Mouse (Mus musculus) hindbrain, embryonic 16.5 days (tissue): ENCODE measurements around the gene Tnk2. TPM values are rescaled to one million over a fixed set of nuclear protein-coding genes. Genes with fewer than 3 reads are reported as not detected.

Experiments used
- ATAC-seq: fragments of 200-750 bp; cut with Nextera tagmentation; 2 replicates; pipeline ENCODE4 v1.8.0; 2017; ENCODE audit warnings: moderate TSS enrichment, moderate library complexity
- H3K27ac ChIP-seq: fragments of 300-500 bp; sonication (generic); 2 replicates; pipeline ENCODE4 v1.5.1; 2014; ENCODE audit warnings: low read depth, mild to moderate bottlenecking, control low read depth, low read length, moderate library complexity
- H3K27me3 ChIP-seq: fragments of 300-500 bp; sonication (generic); replicated peaks from 2 replicates; pipeline ENCODE4 v1.6.1; 2014; ENCODE audit warnings: low read length; ENCODE audit not compliant: control insufficient read depth, insufficient read depth
- H3K36me3 ChIP-seq: fragments of 300-500 bp; sonication (generic); 2 replicates; pipeline ENCODE4 v1.6.1; 2014; ENCODE audit warnings: mild to moderate bottlenecking, low read length, moderate library complexity, mixed read lengths; ENCODE audit not compliant: control insufficient read depth, insufficient read depth
- H3K4me1 ChIP-seq: fragments of 300-500 bp; sonication (generic); 2 replicates; pipeline ENCODE4 v1.6.1; 2014; ENCODE audit warnings: low read depth, low read length; ENCODE audit not compliant: control insufficient read depth, insufficient read depth
- H3K4me2 ChIP-seq: fragments of 300-500 bp; sonication (generic); 2 replicates; pipeline ENCODE4 v1.6.1; 2014; ENCODE audit warnings: mild to moderate bottlenecking, low read length, control low read depth, moderate library complexity
- H3K4me3 ChIP-seq: fragments of 300-500 bp; sonication (generic); 2 replicates; pipeline ENCODE4 v1.5.1; 2014; ENCODE audit warnings: mild to moderate bottlenecking, low read length, control low read depth, moderate library complexity
- H3K9ac ChIP-seq: fragments of 300-500 bp; sonication (generic); 2 replicates; pipeline ENCODE4 v1.6.1; 2014; ENCODE audit warnings: low read depth, mild to moderate bottlenecking, control low read depth, low read length, moderate library complexity
- H3K9me3 ChIP-seq: fragments of 300-500 bp; sonication (generic); 2 replicates; pipeline ENCODE4 v1.6.1; 2014; ENCODE audit warnings: mild to moderate bottlenecking, low read length, moderate library complexity; ENCODE audit not compliant: control insufficient read depth
- WGBS: fragments of 180-500 bp; shearing (Covaris S2); extraction: QIAGEN DNeasy Blood & Tissue Kit; methylation state at CpG from one replicate; pipeline ENCODE4 v1.1.7; 2014; 5-methylcytosine and 5-hydroxymethylcytosine counted together
- polyA plus RNA-seq: library from polyadenylated mRNA; unstranded; fragments of >200 nt; fragmentation: Nextera tagmentation; extraction: Ambion mirVana; gene quantifications from 2 replicates; pipeline ENCODE4 v1.2.1, GENCODE M21; 2015

Gene Tnk2
- polyA plus RNA-seq, 1 experiment from 2014 or later = 19.3 TPM

- no peak overlapping the region for H3K9ac ChIP-seq
- ATAC-seq = no peak
- H3K27ac ChIP-seq = no peak overlapping the region
- no peak overlapping the region for H3K4me2 ChIP-seq
- H3K36me3 ChIP-seq = no peaks in the 10 kb centered on the region
- peaks cover 23% of the 10 kb centered on the region for H3K4me1 ChIP-seq
- 94% methylated on average over 4 of the region's 4 CpGs for WGBS
- no peaks in the 10 kb centered on the region for H3K9me3 ChIP-seq
- H3K4me3 ChIP-seq = no peak overlapping the region
- H3K27me3 ChIP-seq = no peaks in the 10 kb centered on the region
Observed at GRCm38 (mm10) chr16:32655534-32655933, 11.9 kb downstream of the Tnk2 start.

- ATAC-seq = no peak
- no peaks in the 10 kb centered on the region for H3K36me3 ChIP-seq
- no peaks in the 10 kb centered on the region for H3K27me3 ChIP-seq
- H3K4me1 ChIP-seq = peaks cover 30% of the 10 kb centered on the region
- WGBS = 84% methylated on average over 8 of the region's 8 CpGs
- H3K27ac ChIP-seq = no peak overlapping the region
- H3K9ac ChIP-seq = no peak overlapping the region
- H3K9me3 ChIP-seq = no peaks in the 10 kb centered on the region
- no peak overlapping the region for H3K4me3 ChIP-seq
- H3K4me2 ChIP-seq = no peak overlapping the region
Observed at GRCm38 (mm10) chr16:32656321-32656720, 12.6 kb downstream of the Tnk2 start.

- no peaks in the 10 kb centered on the region for H3K27me3 ChIP-seq
- no peak overlapping the region for H3K4me3 ChIP-seq
- no peak overlapping the region for H3K27ac ChIP-seq
- WGBS = 72% methylated on average over 8 of the region's 8 CpGs
- no peaks in the 10 kb centered on the region for H3K9me3 ChIP-seq
- H3K9ac ChIP-seq = no peak overlapping the region
- H3K4me2 ChIP-seq = no peak overlapping the region
- H3K4me1 ChIP-seq = peaks cover 35% of the 10 kb centered on the region
- no peaks in the 10 kb centered on the region for H3K36me3 ChIP-seq
- no peak for ATAC-seq
Observed at GRCm38 (mm10) chr16:32656794-32657193, 13.1 kb downstream of the Tnk2 start.

GRCm38 (mm10) chr16:32657498-32658250 lies 14.0 kb downstream of the Tnk2 start:
- Histone ChIP-seq H3K4me3 (no peak overlapping the region), H3K9ac (no peak overlapping the region), H3K9me3 (no peaks in the 10 kb centered on the region), H3K27ac (no peak overlapping the region; the same call in 1 of the 2 replicates), H3K27me3 (no peaks in the 10 kb centered on the region), H3K36me3 (no peaks in the 10 kb centered on the region), H3K4me1 (peaks cover 44% of the 10 kb centered on the region), H3K4me2 (peak overlapping the region; percentile 68)
- no peak for ATAC-seq
- 91% methylated on average over 16 of the region's 16 CpGs for WGBS

- Histone ChIP-seq H3K36me3 (no peaks in the 10 kb centered on the region), H3K9me3 (no peaks in the 10 kb centered on the region), H3K4me1 (peaks cover 47% of the 10 kb centered on the region), H3K27ac (peak overlapping the region; percentile 89), H3K9ac (peak overlapping the region; percentile 66), H3K4me3 (peak overlapping the region; percentile 47), H3K4me2 (peak overlapping the region; percentile 68), H3K27me3 (no peaks in the 10 kb centered on the region)
- peak; percentile 22 for ATAC-seq
- under 1% methylated on average over 17 of the region's 21 CpGs for WGBS
Observed at GRCm38 (mm10) chr16:32658743-32659171, 15.1 kb downstream of the Tnk2 start.

GRCm38 (mm10) chr16:32659385-32659784 lies 15.7 kb downstream of the Tnk2 start:
- H3K4me2 ChIP-seq = peak overlapping the region; percentile 68
- H3K4me3 ChIP-seq = peak overlapping the region; percentile 47
- peak overlapping the region; percentile 89 for H3K27ac ChIP-seq
- 8% methylated on average over 8 of the region's 8 CpGs for WGBS
- H3K9me3 ChIP-seq = no peaks in the 10 kb centered on the region
- ATAC-seq = no peak
- H3K27me3 ChIP-seq = no peaks in the 10 kb centered on the region
- H3K4me1 ChIP-seq = peaks cover 54% of the 10 kb centered on the region
- H3K36me3 ChIP-seq = no peaks in the 10 kb centered on the region
- peak overlapping the region; percentile 66 for H3K9ac ChIP-seq

- H3K9ac ChIP-seq = peak overlapping the region; percentile 9; the same call in 1 of the 2 replicates
- peak overlapping the region; percentile 89 for H3K27ac ChIP-seq
- H3K9me3 ChIP-seq = no peaks in the 10 kb centered on the region
- H3K4me3 ChIP-seq = no peak overlapping the region
- no peaks in the 10 kb centered on the region for H3K27me3 ChIP-seq
- WGBS = 55% methylated on average over 1 of the region's 1 CpGs
- peaks cover 54% of the 10 kb centered on the region for H3K4me1 ChIP-seq
- no peaks in the 10 kb centered on the region for H3K36me3 ChIP-seq
- no peak for ATAC-seq
- no peak overlapping the region for H3K4me2 ChIP-seq
Observed at GRCm38 (mm10) chr16:32660095-32660494, 16.4 kb downstream of the Tnk2 start.

GRCm38 (mm10) chr16:32660557-32661321 lies 17.1 kb downstream of the Tnk2 start:
- Histone ChIP-seq H3K9ac (peak overlapping the region; percentile 63), H3K4me2 (peak overlapping the region; percentile 53), H3K27me3 (no peaks in the 10 kb centered on the region), H3K4me1 (peaks cover 54% of the 10 kb centered on the region), H3K9me3 (no peaks in the 10 kb centered on the region), H3K4me3 (peak overlapping the region; percentile 34), H3K36me3 (no peaks in the 10 kb centered on the region), H3K27ac (peak overlapping the region; percentile 89)
- WGBS = 12% methylated on average over 10 of the region's 10 CpGs
- ATAC-seq = peak; percentile 79

- Histone ChIP-seq H3K36me3 (no peaks in the 10 kb centered on the region), H3K27me3 (no peaks in the 10 kb centered on the region), H3K9ac (peak overlapping the region; percentile 63), H3K4me1 (peaks cover 57% of the 10 kb centered on the region), H3K9me3 (no peaks in the 10 kb centered on the region), H3K4me2 (peak overlapping the region; percentile 53), H3K27ac (peak overlapping the region; percentile 89), H3K4me3 (peak overlapping the region; percentile 34)
- peak; percentile 29 for ATAC-seq
- 35% methylated on average over 10 of the region's 10 CpGs for WGBS
Observed at GRCm38 (mm10) chr16:32661493-32661921, 17.8 kb downstream of the Tnk2 start.
